Mouse (Mus musculus): Measurements from ENCODE around the gene Phlda3.

Gene Phlda3

DNA sequence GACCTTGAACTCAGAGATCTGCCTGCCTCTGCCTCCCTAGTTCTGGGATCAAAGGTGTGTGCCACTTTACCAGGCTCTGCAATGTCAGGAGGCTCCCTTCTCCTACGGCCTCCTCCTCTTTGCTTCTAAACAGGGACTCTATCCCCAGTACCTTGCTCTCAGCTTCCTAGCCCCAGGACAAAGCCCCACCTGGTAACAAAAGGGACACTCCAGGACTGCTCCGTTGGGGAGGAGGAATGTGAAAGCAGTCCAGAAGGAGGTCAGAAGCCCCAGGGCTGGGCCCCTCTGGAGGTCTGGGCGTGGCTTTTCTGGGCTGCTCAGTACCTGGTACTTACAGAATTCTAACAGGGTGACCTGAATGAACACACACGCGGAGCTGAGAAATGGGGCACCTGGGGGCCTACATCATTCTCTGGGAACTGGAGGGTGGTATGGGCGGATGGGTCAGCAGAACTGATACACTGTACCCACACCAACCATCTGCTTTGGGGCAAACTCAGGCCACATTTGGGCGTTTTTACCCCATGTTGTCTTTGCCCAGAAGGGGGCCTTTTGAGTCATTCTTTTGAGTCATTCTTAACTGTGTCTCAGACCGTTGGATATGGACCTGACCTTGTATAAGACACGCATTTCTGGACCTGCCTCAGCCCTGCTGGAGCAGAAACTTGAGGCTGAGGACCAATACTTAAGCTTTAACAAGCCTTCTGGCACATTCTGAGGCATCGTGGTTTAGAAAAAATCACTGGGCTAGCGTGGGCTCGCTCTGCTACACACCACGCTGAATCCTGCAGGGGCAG lies 26.4 kb downstream of the Phlda3 start:
- in situ Hi-C loops (cut with MboI) = no loop called here

GRCm38 (mm10) chr1:135793370-135794215 lies 27.7 kb downstream of the Phlda3 start:
- in situ Hi-C loops (cut with MboI) = no loop called here

- in situ Hi-C loops (cut with MboI) = no loop called here
Observed at GRCm38 (mm10) chr1:135794216-135795134, 28.6 kb downstream of the Phlda3 start.

DNA sequence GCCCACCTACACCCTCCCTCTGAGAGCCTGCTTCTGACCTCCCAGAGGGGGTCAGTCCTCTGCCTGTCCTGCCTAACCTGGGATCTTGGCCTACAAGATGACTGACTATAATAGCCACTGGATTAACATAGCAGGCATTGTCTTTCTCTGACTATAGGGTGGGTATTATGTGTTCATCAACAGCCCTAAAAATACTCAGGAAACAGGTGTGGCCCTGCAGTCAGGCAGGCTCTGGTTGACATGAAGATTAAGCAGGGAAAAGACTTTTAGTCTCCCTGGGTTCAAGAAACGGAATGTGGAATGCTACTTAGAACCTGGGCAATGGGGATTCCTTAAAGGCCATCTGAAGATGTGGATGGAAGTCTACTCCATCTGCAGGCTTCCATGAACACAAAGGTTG lies 32.6 kb downstream of the Phlda3 start:
- in situ Hi-C loops (cut with MboI) = no loop called here

GRCm38 (mm10) chr1:135799109-135799627 lies 33.2 kb downstream of the Phlda3 start:
- in situ Hi-C loops (cut with MboI) = no loop called here

DNA sequence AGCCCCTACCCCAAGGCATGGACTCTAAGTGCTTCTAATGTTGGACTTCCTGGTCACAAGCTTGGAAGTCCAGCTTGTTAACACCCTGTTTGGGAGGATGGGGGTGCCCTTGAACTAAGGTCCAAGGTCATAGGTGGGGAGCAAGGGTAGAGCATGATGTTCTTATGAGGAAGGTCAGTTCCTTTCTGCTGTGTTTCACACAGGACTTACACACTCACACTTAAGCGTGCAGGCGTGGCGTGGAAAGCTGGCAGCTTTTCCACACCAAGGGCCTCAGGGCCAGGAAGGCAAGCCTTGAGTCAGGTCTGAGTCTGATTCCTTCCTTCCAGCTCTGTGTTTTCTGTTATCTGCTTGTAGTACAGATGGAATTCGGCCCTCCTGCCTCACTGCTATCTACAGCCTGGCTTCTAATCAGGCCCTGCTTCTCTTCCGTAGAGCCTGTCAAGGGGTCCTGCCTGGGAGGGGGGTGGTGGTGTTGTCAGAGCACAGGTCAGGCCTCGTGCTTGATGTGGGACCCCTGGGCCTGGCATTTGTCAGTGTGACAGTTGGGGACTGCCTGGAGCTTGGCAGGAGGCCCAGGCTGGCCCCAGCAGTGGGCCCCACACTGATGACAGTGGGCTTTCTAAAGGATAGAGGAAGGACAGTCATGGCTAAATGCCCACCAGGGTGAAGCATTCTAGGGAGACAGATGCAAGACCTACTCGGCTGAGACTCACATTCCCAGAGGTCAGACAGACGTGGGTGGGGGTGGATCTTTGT lies 34.5 kb downstream of the Phlda3 start:
- in situ Hi-C loops (cut with MboI) = no loop called here

DNA sequence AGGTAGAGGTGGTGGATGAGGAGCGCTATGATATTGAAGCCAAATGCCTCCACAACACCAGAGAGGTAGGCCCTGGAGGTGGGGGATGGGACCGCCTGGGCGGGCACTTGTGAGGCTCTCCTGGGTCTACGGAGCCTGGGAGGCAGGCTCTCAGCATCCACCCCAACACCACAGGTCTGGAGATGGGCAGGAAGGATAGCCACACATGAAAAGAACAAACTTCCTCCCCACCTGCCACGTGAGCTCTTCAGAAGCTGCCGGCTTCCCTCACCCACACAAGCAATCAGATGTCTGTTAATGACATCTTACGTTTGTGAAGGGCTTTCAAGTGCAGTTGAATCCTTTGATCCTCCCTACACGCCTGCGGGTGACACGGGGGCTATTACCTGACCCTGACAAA lies 41.6 kb downstream of the Phlda3 start:
- in situ Hi-C loops (cut with MboI) = no loop called here

DNA sequence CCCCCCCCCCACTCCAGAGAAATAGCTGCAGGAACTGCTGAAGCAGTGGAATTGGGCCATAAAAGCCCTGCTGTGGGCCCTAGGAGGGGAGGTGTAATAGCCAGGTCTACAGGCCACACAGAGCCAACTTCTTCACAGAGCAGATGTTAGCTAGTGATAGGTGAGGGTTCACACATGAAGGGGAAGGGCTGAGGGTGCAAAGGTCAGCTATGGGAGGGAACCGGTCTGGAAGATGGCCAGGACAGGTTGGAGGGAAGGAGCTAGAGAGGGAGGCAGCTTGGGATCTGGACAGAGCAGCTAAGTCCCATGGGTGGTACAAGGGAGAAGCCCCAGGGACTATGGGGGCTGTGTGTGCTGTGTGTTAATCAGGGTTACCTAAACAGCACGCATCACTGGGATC lies 44.3 kb downstream of the Phlda3 start:
- in situ Hi-C loops (cut with MboI) = no loop called here

DNA sequence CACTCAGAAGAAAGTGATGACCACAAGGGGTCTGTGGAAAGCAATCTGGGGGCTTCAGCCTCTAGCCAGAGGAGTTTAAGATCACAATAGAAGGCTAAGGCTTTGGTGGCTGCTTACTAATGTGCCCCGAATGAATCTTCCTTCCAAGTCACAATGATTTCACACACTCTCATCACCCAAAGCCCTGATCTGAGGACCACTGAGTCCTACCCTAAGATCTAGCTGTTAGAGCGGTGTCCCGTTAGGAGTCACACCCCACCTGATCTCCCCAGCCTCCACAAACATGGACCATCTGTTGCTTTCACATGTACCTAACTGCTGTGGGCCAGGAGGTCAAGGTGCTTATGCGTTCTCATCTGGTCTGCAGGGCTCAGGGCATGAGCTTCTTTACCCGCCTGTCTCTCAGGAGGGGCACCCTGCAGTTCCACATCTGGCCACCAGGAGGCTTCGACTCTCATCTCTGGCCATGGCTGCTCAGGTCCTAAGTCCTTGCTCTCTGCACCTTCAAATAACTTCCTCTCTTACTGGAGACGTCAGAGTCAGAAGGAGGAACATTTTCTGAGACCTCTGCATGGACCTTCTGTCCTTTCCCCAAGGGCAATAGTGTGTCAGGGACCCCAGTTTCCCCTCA lies 45.2 kb downstream of the Phlda3 start:
- in situ Hi-C loops (cut with MboI) = no loop called here

DNA sequence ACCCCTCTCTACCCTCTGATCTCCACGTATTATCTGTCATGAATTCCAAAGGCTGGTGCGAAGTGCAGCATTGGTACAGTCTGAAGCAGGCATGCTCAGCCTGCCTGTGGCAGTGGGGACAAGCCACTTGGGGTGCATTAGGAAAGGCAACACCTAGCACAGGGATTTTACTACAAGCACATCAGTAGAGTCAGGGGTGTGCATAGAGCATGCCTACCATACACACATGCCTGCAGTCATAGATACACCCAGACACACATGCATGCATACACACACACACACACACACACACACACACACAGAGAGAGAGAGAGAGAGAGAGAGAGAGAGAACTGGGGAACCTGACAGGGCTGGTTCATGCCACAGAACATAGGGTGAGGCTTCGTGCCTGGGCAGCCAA lies 46.3 kb downstream of the Phlda3 start:
- in situ Hi-C loops (cut with MboI) = no loop called here

DNA sequence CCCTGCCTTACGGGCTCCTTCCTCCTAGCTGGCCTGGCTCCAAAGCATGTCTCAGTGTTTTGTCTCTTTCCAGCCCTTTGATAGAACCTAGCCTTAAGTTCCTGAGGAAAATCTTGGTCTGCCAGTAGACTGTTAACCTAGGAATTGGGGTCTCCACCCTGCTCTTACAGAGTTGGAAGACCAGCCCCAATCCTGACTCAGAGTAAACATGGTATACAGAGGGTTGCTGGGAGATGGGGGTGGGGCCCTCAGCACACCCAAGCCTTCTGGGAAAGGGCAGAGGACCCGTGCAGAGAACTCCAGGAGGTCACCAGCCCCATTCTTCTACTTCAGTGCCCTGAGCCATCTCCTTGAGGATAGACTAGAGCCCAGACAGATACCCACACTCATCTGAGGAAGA lies 46.7 kb downstream of the Phlda3 start:
- in situ Hi-C loops (cut with MboI) = no loop called here

GRCm38 (mm10) chr1:135813071-135813470 lies 47.2 kb downstream of the Phlda3 start:
- in situ Hi-C loops (cut with MboI) = no loop called here

DNA sequence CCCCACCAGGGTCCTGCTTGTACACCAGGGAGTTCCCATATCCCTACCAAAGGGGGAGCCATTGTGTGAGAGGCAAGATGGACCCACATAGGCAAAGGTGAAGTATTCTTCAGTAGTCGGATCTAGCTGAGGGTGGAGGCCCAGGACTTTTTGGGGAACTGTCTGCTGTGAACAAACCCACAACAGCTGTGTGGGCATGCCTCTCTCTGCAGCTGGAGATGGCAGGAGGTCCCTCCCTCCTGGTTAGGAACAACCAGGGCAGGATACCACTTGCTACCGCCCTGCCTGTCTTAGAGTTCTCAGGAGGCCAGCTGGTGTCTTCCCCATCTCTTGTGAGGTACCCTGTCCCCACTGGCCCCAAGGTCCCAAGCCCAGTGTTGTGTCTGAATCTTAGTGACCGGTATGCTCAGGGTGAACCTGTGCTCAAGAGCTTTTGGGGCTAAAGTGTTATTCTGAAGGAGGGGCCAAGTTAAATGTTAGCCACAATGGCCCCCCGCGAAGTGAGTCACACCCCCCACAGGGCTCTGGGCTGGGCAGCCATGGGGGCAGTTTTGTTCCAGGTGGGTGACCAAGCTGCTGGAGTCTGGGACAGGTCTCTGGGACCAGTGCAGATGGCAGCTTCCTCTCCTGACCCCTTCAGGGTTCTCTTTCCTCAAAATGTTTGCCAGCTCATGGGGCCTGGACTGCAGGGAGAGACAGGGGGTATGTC lies 47.9 kb downstream of the Phlda3 start:
- in situ Hi-C loops (cut with MboI) = no loop called here

DNA sequence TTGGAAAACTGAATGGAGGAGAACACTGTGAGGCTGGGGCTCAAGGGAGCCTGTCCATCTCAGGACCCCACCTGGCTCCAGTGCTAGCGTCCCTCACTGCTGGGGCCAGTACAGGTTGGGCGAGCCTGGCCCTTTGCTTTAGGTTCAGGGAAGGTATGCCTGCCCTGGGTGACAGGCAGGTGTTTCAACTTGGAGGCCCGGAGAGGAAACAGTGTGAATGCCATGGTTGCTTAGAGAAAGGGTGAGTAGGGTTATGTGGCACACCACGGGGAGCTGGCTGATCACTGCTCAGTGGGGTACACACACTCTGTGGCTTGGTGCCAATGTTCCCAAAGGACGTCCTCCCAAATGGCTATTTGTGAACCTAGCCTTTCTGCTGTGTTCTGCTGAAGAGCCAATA lies 48.6 kb downstream of the Phlda3 start:
- in situ Hi-C loops (cut with MboI) = no loop called here

GRCm38 (mm10) chr1:135817595-135817994 lies 51.7 kb downstream of the Phlda3 start:
- in situ Hi-C loops (cut with MboI) = no loop called here

DNA sequence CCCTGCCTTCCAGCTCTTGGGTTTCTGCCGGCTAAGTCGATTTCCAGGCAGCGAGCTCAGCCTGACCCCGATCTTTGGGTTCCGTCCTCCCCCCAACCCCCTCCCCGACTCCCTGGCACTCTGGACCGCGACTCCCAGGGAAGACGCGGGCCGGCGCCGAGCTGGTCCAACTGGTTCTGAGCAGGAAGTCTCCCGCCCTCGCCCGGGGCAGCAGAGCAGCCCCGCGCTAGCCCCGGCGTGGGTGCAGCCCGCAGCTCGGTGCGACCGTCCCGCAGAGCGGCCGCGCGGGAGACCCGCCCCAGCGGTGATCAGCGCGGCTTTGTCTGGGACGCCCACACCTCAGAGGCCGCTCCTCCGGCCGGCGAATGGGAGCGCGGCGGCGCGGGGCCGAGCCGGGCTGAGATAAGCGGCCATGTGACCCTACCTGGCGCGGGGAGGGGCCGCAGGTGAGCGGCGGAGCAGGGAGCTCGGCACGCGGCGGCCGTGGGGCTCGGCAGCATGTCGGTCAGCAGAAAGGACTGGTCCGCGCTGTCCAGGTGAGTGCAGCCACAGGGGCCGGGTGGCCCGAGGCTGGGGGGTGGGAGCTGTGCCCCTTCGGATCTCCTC lies 52.7 kb downstream of the Phlda3 start, which contains the start of gene Lad1:
Gene Lad1, plus strand, starts transcription at position 118 of the 606 bp plus-strand sequence.
- in situ Hi-C loops (cut with MboI) = no loop called here
